Mouse (Mus musculus): ENCODE data around the gene Dlg2. TPM values are rescaled to one million over a fixed set of nuclear protein-coding genes. Genes with fewer than 3 reads are reported as not detected.

Dlg2 gene
- polyA plus RNA-seq, 1 experiment, result 0.01 TPM

DNA sequence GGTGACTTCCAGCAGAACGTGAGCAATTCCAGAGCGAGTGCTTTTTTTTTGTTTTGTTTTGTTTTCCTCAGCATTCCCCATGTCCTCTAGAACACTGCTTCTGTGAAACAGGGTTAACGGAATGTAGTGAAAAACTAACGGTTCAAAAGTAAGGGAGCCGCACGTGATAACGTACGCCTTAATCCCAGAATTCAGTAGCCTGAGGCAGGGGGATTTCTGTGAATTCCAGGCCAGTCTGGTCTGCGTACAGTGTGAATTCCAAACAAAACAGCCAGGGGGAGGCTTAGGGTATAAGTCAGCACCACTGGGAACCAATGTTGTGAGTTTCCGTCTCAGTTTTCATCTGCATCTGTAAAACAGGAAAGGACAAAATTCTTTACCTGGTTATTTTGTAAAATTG, 19.0 kb upstream of the Dlg2 start:
- Histone ChIP-seq H3K4me3 (ENCODE audit: insufficient read depth, poor library complexity, severe bottlenecking) (peak overlapping the region; percentile 43), H3K79me2 (ENCODE audit: control insufficient read depth, insufficient read depth) (peaks cover 39% of the 10 kb centered on the region), H3K36me3 (ENCODE audit: control insufficient read depth, insufficient read depth) (peaks cover 20% of the 10 kb centered on the region), H3ac (ENCODE audit: control insufficient read depth, insufficient read length, low read depth) (peak overlapping the region; percentile 85), H3K27me3 (ENCODE audit: control insufficient read depth, insufficient read depth, insufficient read length) (no peaks in the 10 kb centered on the region), H3K79me3 (ENCODE audit: low read depth) (peaks cover 13% of the 10 kb centered on the region)
- TF ChIP-seq MAX (IDR thresholded peaks at IDR 0.05) (no peak), USF1 (IDR thresholded peaks at IDR 0.05; ENCODE audit: low read depth) (peak; percentile 14)

DNA sequence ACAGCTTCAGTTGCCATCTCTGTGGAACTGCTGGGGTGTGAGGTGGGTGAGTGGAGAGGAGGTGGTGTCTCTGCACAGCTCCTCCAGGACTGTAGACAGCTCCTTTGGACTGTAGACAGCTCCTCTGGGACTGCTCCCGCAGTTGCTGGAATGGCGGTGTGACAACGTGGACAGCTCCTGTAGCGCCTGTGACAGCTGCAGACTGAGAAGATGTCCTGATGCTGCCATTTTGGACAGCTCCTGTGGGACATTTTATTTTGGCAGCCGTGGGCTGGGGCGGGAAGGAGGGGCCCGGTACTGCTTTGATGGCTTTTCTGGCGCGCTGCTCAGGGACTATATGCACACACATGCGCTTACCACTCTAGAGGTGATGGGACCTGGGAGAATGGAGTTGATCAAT, 16.1 kb upstream of the Dlg2 start:
- no peak for TF ChIP-seq MAX (IDR thresholded peaks at IDR 0.05)
- no peak for TF ChIP-seq MYOD1 (IDR thresholded peaks at IDR 0.05; ENCODE audit: control insufficient read depth, insufficient read length, low read depth)
- no peak for TF ChIP-seq USF1 (IDR thresholded peaks at IDR 0.05; ENCODE audit: low read depth)
- TF ChIP-seq MYOG (IDR thresholded peaks at IDR 0.05; ENCODE audit: control insufficient read depth, extremely low read depth, insufficient read length), result no peak
- TF ChIP-seq CTCF (IDR thresholded peaks at IDR 0.05; ENCODE audit: control insufficient read depth, insufficient read depth, insufficient read length), result no peak
- no peak for TF ChIP-seq CEBPB (IDR thresholded peaks at IDR 0.05; ENCODE audit: low read depth)
- no peak for TF ChIP-seq FOSL1 (IDR thresholded peaks at IDR 0.05; ENCODE audit: insufficient read depth, low read length, poor library complexity, severe bottlenecking)
- Histone ChIP-seq H3K79me3 (ENCODE audit: low read depth) (peaks cover 8% of the 10 kb centered on the region), H3ac (ENCODE audit: control insufficient read depth, insufficient read length, low read depth) (no peak overlapping the region), H3K36me3 (ENCODE audit: control insufficient read depth, insufficient read depth) (no peaks in the 10 kb centered on the region), H3K4me3 (ENCODE audit: insufficient read depth, poor library complexity, severe bottlenecking) (no peak overlapping the region), H3K79me2 (ENCODE audit: control insufficient read depth, insufficient read depth) (peaks cover 15% of the 10 kb centered on the region), H3K27me3 (ENCODE audit: control insufficient read depth, insufficient read depth, insufficient read length) (no peaks in the 10 kb centered on the region)

DNA sequence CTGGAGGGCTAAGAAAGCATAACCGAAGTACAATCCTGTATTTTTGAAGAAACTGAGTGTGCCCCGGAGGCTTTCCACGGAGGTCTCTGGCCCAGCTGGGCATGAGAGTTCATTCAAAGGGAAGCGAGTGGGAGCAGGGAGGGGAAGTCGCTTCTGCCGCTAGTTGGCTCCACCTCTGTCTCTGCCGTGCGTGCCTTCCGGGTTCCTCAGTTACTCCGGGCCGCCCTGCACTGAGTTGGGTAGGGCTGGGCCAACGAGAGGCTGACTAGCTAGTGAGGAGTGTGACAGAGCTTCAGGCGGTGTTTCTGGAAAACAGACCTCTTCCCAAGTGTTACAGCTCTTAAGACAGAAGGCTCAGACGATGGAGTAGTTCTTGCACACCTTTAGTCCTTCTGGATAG, 15.5 kb upstream of the Dlg2 start:
- no peaks in the 10 kb centered on the region for H3K27me3 ChIP-seq (ENCODE audit: control insufficient read depth, insufficient read depth, insufficient read length)
- peaks cover 9% of the 10 kb centered on the region for H3K79me2 ChIP-seq (ENCODE audit: control insufficient read depth, insufficient read depth)
- H3K36me3 ChIP-seq (ENCODE audit: control insufficient read depth, insufficient read depth), result no peaks in the 10 kb centered on the region
- TF ChIP-seq FOSL1 (IDR thresholded peaks at IDR 0.05; ENCODE audit: insufficient read depth, low read length, poor library complexity, severe bottlenecking) (no peak), USF1 (IDR thresholded peaks at IDR 0.05; ENCODE audit: low read depth) (no peak), CTCF (IDR thresholded peaks at IDR 0.05; ENCODE audit: control insufficient read depth, insufficient read depth, insufficient read length) (no peak), CEBPB (IDR thresholded peaks at IDR 0.05; ENCODE audit: low read depth) (no peak), MYOG (IDR thresholded peaks at IDR 0.05; ENCODE audit: control insufficient read depth, extremely low read depth, insufficient read length) (no peak), MYOD1 (IDR thresholded peaks at IDR 0.05; ENCODE audit: control insufficient read depth, insufficient read length, low read depth) (no peak)
- H3ac ChIP-seq (ENCODE audit: control insufficient read depth, insufficient read length, low read depth), result no peak overlapping the region
- H3K79me3 ChIP-seq (ENCODE audit: low read depth), result peaks cover 2% of the 10 kb centered on the region
- no peak overlapping the region for H3K4me3 ChIP-seq (ENCODE audit: insufficient read depth, poor library complexity, severe bottlenecking)

DNA sequence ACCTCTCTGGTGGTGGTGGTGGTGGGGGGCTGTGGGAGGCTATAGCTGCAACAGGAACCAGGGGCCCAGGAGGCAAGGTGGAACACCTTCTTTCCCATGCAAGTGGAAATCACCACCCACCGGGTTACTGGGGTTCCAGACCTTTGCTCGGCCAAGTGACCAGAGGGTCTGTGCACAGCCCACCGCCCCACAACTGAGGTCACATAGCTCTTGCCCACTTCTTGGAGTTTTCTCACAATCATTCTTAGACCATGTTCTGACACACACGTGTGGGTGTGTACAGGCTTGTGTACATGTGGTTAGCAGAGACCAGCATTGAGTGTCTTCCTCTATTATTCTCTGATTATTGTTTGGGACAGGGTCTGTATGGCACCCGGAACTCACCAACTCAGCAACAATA, 15.0 kb upstream of the Dlg2 start:
- H3K79me2 ChIP-seq (ENCODE audit: control insufficient read depth, insufficient read depth), result peaks cover 4% of the 10 kb centered on the region
- H3ac ChIP-seq (ENCODE audit: control insufficient read depth, insufficient read length, low read depth), result no peak overlapping the region
- no peak overlapping the region for H3K4me3 ChIP-seq (ENCODE audit: insufficient read depth, poor library complexity, severe bottlenecking)
- H3K79me3 ChIP-seq (ENCODE audit: low read depth), result no peaks in the 10 kb centered on the region
- no peaks in the 10 kb centered on the region for H3K27me3 ChIP-seq (ENCODE audit: control insufficient read depth, insufficient read depth, insufficient read length)
- TF ChIP-seq CTCF (IDR thresholded peaks at IDR 0.05; ENCODE audit: control insufficient read depth, insufficient read depth, insufficient read length), result no peak
- no peak for TF ChIP-seq MYOD1 (IDR thresholded peaks at IDR 0.05; ENCODE audit: control insufficient read depth, insufficient read length, low read depth)
- no peak for TF ChIP-seq MYOG (IDR thresholded peaks at IDR 0.05; ENCODE audit: control insufficient read depth, extremely low read depth, insufficient read length)
- no peak for TF ChIP-seq MAX (IDR thresholded peaks at IDR 0.05)
- no peak for TF ChIP-seq USF1 (IDR thresholded peaks at IDR 0.05; ENCODE audit: low read depth)
- TF ChIP-seq FOSL1 (IDR thresholded peaks at IDR 0.05; ENCODE audit: insufficient read depth, low read length, poor library complexity, severe bottlenecking), result no peak
- no peak for TF ChIP-seq CEBPB (IDR thresholded peaks at IDR 0.05; ENCODE audit: low read depth)
- no peaks in the 10 kb centered on the region for H3K36me3 ChIP-seq (ENCODE audit: control insufficient read depth, insufficient read depth)

DNA sequence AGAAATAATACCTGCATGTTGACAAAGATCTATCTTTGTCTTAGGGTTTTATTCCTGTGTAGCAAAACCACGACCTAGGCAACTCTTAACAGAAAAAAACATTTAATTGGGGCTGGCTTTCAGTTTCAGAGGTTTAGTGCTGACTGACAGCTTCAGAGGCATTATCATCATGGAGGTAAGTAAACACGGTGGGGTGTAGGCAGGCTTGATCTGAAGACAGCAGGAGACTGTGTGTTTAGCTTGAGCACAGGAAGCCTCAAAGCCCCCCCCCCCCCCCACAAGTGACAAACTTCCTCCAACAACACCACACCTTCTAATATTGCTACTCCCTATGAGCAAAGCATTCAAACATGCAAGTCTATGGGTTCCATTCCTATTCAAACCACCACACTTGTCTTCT, 3.0 kb upstream of the Dlg2 start:
- Histone ChIP-seq H3K4me3 (ENCODE audit: insufficient read depth, poor library complexity, severe bottlenecking) (no peak overlapping the region), H3K79me3 (ENCODE audit: low read depth) (no peaks in the 10 kb centered on the region), H3ac (ENCODE audit: control insufficient read depth, insufficient read length, low read depth) (no peak overlapping the region), H3K36me3 (ENCODE audit: control insufficient read depth, insufficient read depth) (peaks cover 4% of the 10 kb centered on the region), H3K79me2 (ENCODE audit: control insufficient read depth, insufficient read depth) (peaks cover 5% of the 10 kb centered on the region), H3K27me3 (ENCODE audit: control insufficient read depth, insufficient read depth, insufficient read length) (no peaks in the 10 kb centered on the region)
- no peak for TF ChIP-seq MYOG (IDR thresholded peaks at IDR 0.05; ENCODE audit: control insufficient read depth, extremely low read depth, insufficient read length)
- TF ChIP-seq CTCF (IDR thresholded peaks at IDR 0.05; ENCODE audit: control insufficient read depth, insufficient read depth, insufficient read length), result no peak
- no peak for TF ChIP-seq CEBPB (IDR thresholded peaks at IDR 0.05; ENCODE audit: low read depth)
- no peak for TF ChIP-seq MAX (IDR thresholded peaks at IDR 0.05)
- TF ChIP-seq USF1 (IDR thresholded peaks at IDR 0.05; ENCODE audit: low read depth), result no peak
- TF ChIP-seq MYOD1 (IDR thresholded peaks at IDR 0.05; ENCODE audit: control insufficient read depth, insufficient read length, low read depth), result no peak
- TF ChIP-seq FOSL1 (IDR thresholded peaks at IDR 0.05; ENCODE audit: insufficient read depth, low read length, poor library complexity, severe bottlenecking), result no peak

DNA sequence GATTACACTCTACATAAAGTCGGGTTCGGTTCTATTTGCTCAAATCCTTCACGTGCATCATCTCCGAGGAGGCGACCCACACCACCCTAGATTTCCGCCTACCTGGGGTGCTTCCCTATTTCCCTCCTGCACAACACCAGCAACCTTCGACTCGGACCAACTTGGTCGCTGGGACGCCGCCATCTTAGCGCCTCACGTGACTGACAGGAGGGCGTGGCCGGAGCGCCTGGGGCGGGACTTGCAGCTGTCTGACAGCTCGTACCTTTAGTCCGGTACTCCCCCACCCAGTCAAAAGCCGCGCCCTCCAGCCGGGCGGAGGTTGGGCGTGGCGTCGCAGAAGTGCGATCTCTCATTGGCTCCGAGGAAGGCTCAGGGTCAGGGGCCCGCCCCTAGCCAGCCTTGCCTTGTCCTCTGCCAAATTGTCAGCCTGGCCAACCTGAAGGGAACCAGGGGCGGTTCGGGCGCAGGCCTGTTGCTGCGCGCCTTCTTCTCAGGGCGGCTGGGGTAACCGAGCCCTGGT, 619 bp upstream of the Dlg2 start, which contains the start of gene Tmem126b:
Gene Tmem126b (minus strand): TSS at position 209 of the 520 bp plus-strand sequence.
- peak within 1 kb of the TSS; percentile 44 for H3K4me3 ChIP-seq (ENCODE audit: insufficient read depth, poor library complexity, severe bottlenecking)
- TF ChIP-seq USF1 (IDR thresholded peaks at IDR 0.05; ENCODE audit: low read depth) (peak; percentile 98), CTCF (IDR thresholded peaks at IDR 0.05; ENCODE audit: control insufficient read depth, insufficient read depth, insufficient read length) (no peak)
- no peaks in the 10 kb centered on the region for H3K36me3 ChIP-seq (ENCODE audit: control insufficient read depth, insufficient read depth)
- H3ac ChIP-seq (ENCODE audit: control insufficient read depth, insufficient read length, low read depth), result peak within 1 kb of the TSS; percentile 62
- H3K79me3 ChIP-seq (ENCODE audit: low read depth), result no peaks in the 10 kb centered on the region
- no peaks in the 10 kb centered on the region for H3K27me3 ChIP-seq (ENCODE audit: control insufficient read depth, insufficient read depth, insufficient read length)
- peaks cover 5% of the 10 kb centered on the region for H3K79me2 ChIP-seq (ENCODE audit: control insufficient read depth, insufficient read depth)

Data from C2C12 (cell line).